Mouse (Mus musculus): ENCODE results near the gene Rnf19b. TPM values are rescaled to one million over a fixed set of nuclear protein-coding genes. Genes with fewer than 3 reads are reported as not detected.

Rnf19b gene
- polyA plus RNA-seq (2017; shearing (Covaris generic)), result 10 to 100 TPM; 10.2 to 17.1 TPM

- peak; percentile 26 for ATAC-seq
These were observed at the start of gene Rnf19b for GRCm38 (mm10) chr4:129058207-129059092. TSS of gene Rnf19b (plus strand) at chr4:129058271.

GRCm38 (mm10) chr4:129008672-129009071 is 49.4 kb upstream of the Rnf19b start:
- ATAC-seq, result peak; percentile 87

- ATAC-seq, result no peak
These were observed 48.5 kb upstream of the Rnf19b start for GRCm38 (mm10) chr4:129009521-129009920.

GRCm38 (mm10) chr4:129011604-129012121 is 46.4 kb upstream of the Rnf19b start:
- ATAC-seq, result no peak

- ATAC-seq, result no peak
These were observed 44.8 kb upstream of the Rnf19b start for GRCm38 (mm10) chr4:129013151-129013864.

GRCm38 (mm10) chr4:129016329-129016728 is 41.7 kb upstream of the Rnf19b start:
- ATAC-seq, result no peak

GRCm38 (mm10) chr4:129017150-129017549 is 40.9 kb upstream of the Rnf19b start:
- no peak for ATAC-seq

- ATAC-seq, result no peak
These were observed 39.2 kb upstream of the Rnf19b start for GRCm38 (mm10) chr4:129018788-129019435.

- ATAC-seq, result peak; percentile 63
These were observed 38.3 kb upstream of the Rnf19b start for GRCm38 (mm10) chr4:129019788-129020187.

- no peak for ATAC-seq
These were observed 37.6 kb upstream of the Rnf19b start for GRCm38 (mm10) chr4:129020454-129020853.

- ATAC-seq, result no peak
These were observed 36.6 kb upstream of the Rnf19b start for GRCm38 (mm10) chr4:129021426-129021825.

GRCm38 (mm10) chr4:129021886-129022285 is 36.2 kb upstream of the Rnf19b start:
- ATAC-seq, result no peak

GRCm38 (mm10) chr4:129023884-129024283 is 34.2 kb upstream of the Rnf19b start:
- ATAC-seq, result no peak

GRCm38 (mm10) chr4:129024775-129025174 is 33.3 kb upstream of the Rnf19b start:
- no peak for ATAC-seq

- no peak for ATAC-seq
These were observed 32.4 kb upstream of the Rnf19b start for GRCm38 (mm10) chr4:129025707-129026106.

- ATAC-seq, result no peak
These were observed 27.3 kb upstream of the Rnf19b start for GRCm38 (mm10) chr4:129030746-129031145.

GRCm38 (mm10) chr4:129031408-129031965 is 26.6 kb upstream of the Rnf19b start:
- ATAC-seq, result no peak

- ATAC-seq, result peak; percentile 65
These were observed 25.7 kb upstream of the Rnf19b start for GRCm38 (mm10) chr4:129032133-129032962.

GRCm38 (mm10) chr4:129032963-129033951 is 24.8 kb upstream of the Rnf19b start:
- ATAC-seq, result peak; percentile 66

- no peak for ATAC-seq
These were observed 23.8 kb upstream of the Rnf19b start for GRCm38 (mm10) chr4:129034224-129034623.
